ENCODE assay signal across 11 mouse cellular contexts in genomic region chr1:172242401-172242800, GRCm38 (mm10). TPM values are rescaled to one million over a fixed set of nuclear protein-coding genes. Genes with fewer than 3 reads are reported as not detected.
DNase-seq lines count a peak whose midpoint lies in the region; ATAC-seq and TF ChIP-seq lines count a peak whose summit lies in the region.
"Had no signal": no experiment of that assay in that cellular context is flagged by ENCODE, and none has a peak within 500 bp of the region (broad histone marks: within the 10 kb centered on the region; RNA-seq: fewer than 3 reads in every experiment).

No protein-coding gene starts in this region.

- intact Hi-C loops in gastrocnemius, postnatal 14 days (cut with DNase I; ENCODE audit: low total_unique reads), result loop anchor here (10.0 kb wide), 1 partner anchor 78 kb away; no protein-coding TSS in a partner anchor

- ATAC-seq in lung, embryonic 16.5 days (ENCODE audit: low read depth), result peak; percentile 75

- no peak overlapping the region for H3K9ac ChIP-seq in lung, embryonic 16.5 days (ENCODE audit: low read length)

- H3K27ac ChIP-seq in lung, embryonic 16.5 days (ENCODE audit: low read length), result no peak overlapping the region
- peak overlapping the region; percentile 75 for H3K27ac ChIP-seq in kidney, adult 2 months (ENCODE audit: insufficient read depth, low read depth, low read length)

- no peak for TF ChIP-seq CTCF in lung, adult 2 months (IDR thresholded peaks at IDR 0.05; ENCODE audit: insufficient read depth, low read length)
- no peak for TF ChIP-seq CTCF in kidney, adult 2 months (conservative IDR thresholded peaks at IDR 0.05; ENCODE audit: insufficient read depth, insufficient read length, low read depth, low read length)

- H3K9me3 ChIP-seq in lung, embryonic 16.5 days (ENCODE audit: control insufficient read depth, low read length), result no peaks in the 10 kb centered on the region

- peaks cover 11% of the 10 kb centered on the region for H3K27me3 ChIP-seq in lung, embryonic 16.5 days (ENCODE audit: control insufficient read depth, insufficient read depth, low read depth, low read length)
- no peaks in the 10 kb centered on the region for H3K27me3 ChIP-seq in kidney, adult 2 months (replicated peaks; ENCODE audit: control insufficient read depth, insufficient read depth, low read length)
- H3K27me3 ChIP-seq in myocyte (ENCODE audit: control insufficient read depth, insufficient read depth, insufficient read length), result no peaks in the 10 kb centered on the region

- TF ChIP-seq POLR2A in lung, adult 2 months (IDR thresholded peaks at IDR 0.05; ENCODE audit: borderline replicate concordance, extremely low read depth, low read depth, low read length), result no peak
- no peak for TF ChIP-seq POLR2A in kidney, adult 2 months (IDR thresholded peaks at IDR 0.05; ENCODE audit: low read depth, low read length)
- TF ChIP-seq POLR2A in myocyte (IDR thresholded peaks at IDR 0.05; ENCODE audit: insufficient read length, low read depth), result no peak

- no peaks in the 10 kb centered on the region for H3K4me1 ChIP-seq in lung, embryonic 16.5 days (replicated peaks; ENCODE audit: control insufficient read depth, insufficient read depth, low read length)
- H3K4me1 ChIP-seq in lung, adult 2 months (ENCODE audit: control insufficient read depth, insufficient read depth, low read length), result no peaks in the 10 kb centered on the region
- no peaks in the 10 kb centered on the region for H3K4me1 ChIP-seq in kidney, adult 2 months (ENCODE audit: control insufficient read depth, insufficient read depth, low read length)

- no peak overlapping the region for H3ac ChIP-seq in myocyte (ENCODE audit: control insufficient read depth, insufficient read length)

- 29% methylated on average over 2 of the region's 2 CpGs for WGBS in lung, embryonic 16.5 days
- 44% methylated on average over 2 of the region's 2 CpGs for WGBS in lung, adult 2 months
- 29% methylated on average over 2 of the region's 2 CpGs for WGBS in kidney, adult 2 months

- no peak overlapping the region for H3K4me2 ChIP-seq in lung, embryonic 16.5 days (ENCODE audit: low read depth, low read length)
- H3K4me2 ChIP-seq in myocyte (ENCODE audit: low read depth), result peak overlapping the region; percentile 68

- no peaks in the 10 kb centered on the region for H3K36me3 ChIP-seq in lung, embryonic 16.5 days (ENCODE audit: control insufficient read depth, insufficient read depth, low read length)
- no peaks in the 10 kb centered on the region for H3K36me3 ChIP-seq in kidney, adult 2 months (ENCODE audit: control insufficient read depth, insufficient read depth, low read length)
- H3K36me3 ChIP-seq in myocyte (ENCODE audit: control insufficient read depth, insufficient read depth), result no peaks in the 10 kb centered on the region

- DNase-seq in lung, adult 2 months, result no peak
- DNase-seq in gastrocnemius, postnatal 14 days, result peak; percentile 57
- peak; percentile 84 for DNase-seq in kidney, adult 2 months
- DNase-seq in urinary bladder, postnatal 10 days (ENCODE audit: low spot score), result no peak
- DNase-seq in testis, postnatal 10 days (ENCODE audit: low spot score), result no peak
- DNase-seq in thymus, adult 18-20 months, result no peak

- no peaks in the 10 kb centered on the region for H3K79me2 ChIP-seq in myocyte (ENCODE audit: control insufficient read depth, insufficient read depth)

- H3K4me3 ChIP-seq in lung, embryonic 16.5 days (ENCODE audit: low read length), result no peak overlapping the region
- no peak overlapping the region for H3K4me3 ChIP-seq in lung, adult 2 months (replicated peaks; ENCODE audit: extremely low read depth, low read depth, low read length)
- H3K4me3 ChIP-seq in kidney, adult 2 months (ENCODE audit: insufficient read depth, low read depth, low read length), result no peak overlapping the region
- no peak overlapping the region for H3K4me3 ChIP-seq in myocyte

TF ChIP-seq in myocyte, 11 proteins besides CTCF, POLR2A, EP300 and RAD21:
- TF ChIP-seq TCF12 (IDR thresholded peaks at IDR 0.05; ENCODE audit: insufficient read depth, poor library complexity, severe bottlenecking), result no peak
- no peak for TF ChIP-seq REST (IDR thresholded peaks at IDR 0.05; ENCODE audit: insufficient read depth, insufficient read length)
- 0 out of 2 replicates have a peak, but pooled peaks have one; percentile 20 for TF ChIP-seq CEBPB (IDR thresholded peaks at IDR 0.05; ENCODE audit: insufficient read depth, poor library complexity, severe bottlenecking)
- peak in 1 of 3 experiments; percentile 32 for TF ChIP-seq MYOG (IDR thresholded peaks at IDR 0.05; ENCODE audit: control insufficient read depth in 1 of 3, insufficient read depth in 1 of 3, insufficient read length in 2 of 3, low read depth in 2 of 3)
- TF ChIP-seq MYOD1 (IDR thresholded peaks at IDR 0.05; ENCODE audit: control insufficient read depth in 1 of 3, insufficient read length in 2 of 3, low read depth in 2 of 3), result no peak
- no peak for TF ChIP-seq TCF3 (IDR thresholded peaks at IDR 0.05; ENCODE audit: insufficient read length, low read depth)
- TF ChIP-seq USF1 (IDR thresholded peaks at IDR 0.05; ENCODE audit: low read depth), result no peak
- TF ChIP-seq E2F4 (IDR thresholded peaks at IDR 0.05; ENCODE audit: insufficient read depth), result no peak

RNA-seq across cellular contexts. Expression of gene Atp1a4, which starts 15.8 kb away (rescaled TPM):
- polyA plus RNA-seq in lung, embryonic 16.5 days (2015; fragmentation: Nextera tagmentation; extraction: Ambion mirVana), result not detected in 2 replicates
- polyA plus RNA-seq in lung, adult 2 months (2012; rRNA removed), result 0.05 and 1.2 TPM in 2 replicates
- total RNA-seq in gastrocnemius, postnatal 14 days (2021), result under 1 TPM; 0.66 to 0.96 TPM
- polyA plus RNA-seq in kidney, adult 2 months (2012; rRNA removed), result 0.09 and 0.11 TPM in 2 replicates
- 0.06 TPM for polyA plus RNA-seq in myocyte (2012; fragmentation: generic; extraction: Trizol)
- total RNA-seq: heart, postnatal 36 days; MEL; neutrophil, adult 5-6 weeks had no signal

RNA-seq across cellular contexts. Expression of gene Igsf8, which starts 19.0 kb away (rescaled TPM):
- 42.5 and 46.0 TPM in 2 replicates for polyA plus RNA-seq in lung, embryonic 16.5 days (2015; fragmentation: Nextera tagmentation; extraction: Ambion mirVana)
- polyA plus RNA-seq in lung, adult 2 months (2012; rRNA removed), result 90.8 and 105 TPM in 2 replicates
- total RNA-seq in gastrocnemius, postnatal 14 days (2021), result 10 to 100 TPM; 11.1 to 12.5 TPM
- polyA plus RNA-seq in kidney, adult 2 months (2012; rRNA removed), result 54.3 and 57.7 TPM in 2 replicates
- polyA plus RNA-seq in myocyte (2012; fragmentation: generic; extraction: Trizol), result 79.7 TPM

RNA-seq across cellular contexts. Expression of gene Casq1, which starts 22.7 kb away (rescaled TPM):
- 7.9 and 15.3 TPM in 2 replicates for polyA plus RNA-seq in lung, embryonic 16.5 days (2015; fragmentation: Nextera tagmentation; extraction: Ambion mirVana)
- 3.2 and 49.0 TPM in 2 replicates for polyA plus RNA-seq in lung, adult 2 months (2012; rRNA removed)
- 1,000 to 10,000 TPM; 6,638 to 7,021 TPM for total RNA-seq in gastrocnemius, postnatal 14 days (2021)
- 0.29 and 27.1 TPM in 2 replicates for polyA plus RNA-seq in kidney, adult 2 months (2012; rRNA removed)
- 73.1 TPM for polyA plus RNA-seq in myocyte (2012; fragmentation: generic; extraction: Trizol)
- total RNA-seq: MEL; neutrophil, adult 5-6 weeks had no signal

RNA-seq across cellular contexts. Expression of gene Pea15a, which starts 35.8 kb away (rescaled TPM):
- 139 and 147 TPM in 2 replicates for polyA plus RNA-seq in lung, embryonic 16.5 days (2015; fragmentation: Nextera tagmentation; extraction: Ambion mirVana)
- 88.2 and 137 TPM in 2 replicates for polyA plus RNA-seq in lung, adult 2 months (2012; rRNA removed)
- 10 to 100 TPM; 39.2 to 60.3 TPM for total RNA-seq in gastrocnemius, postnatal 14 days (2021)
- 52.1 and 58.7 TPM in 2 replicates for polyA plus RNA-seq in kidney, adult 2 months (2012; rRNA removed)
- polyA plus RNA-seq in myocyte (2012; fragmentation: generic; extraction: Trizol), result 120 TPM

RNA-seq across cellular contexts. Expression of gene Atp1a2, which starts 55.5 kb away (rescaled TPM):
- polyA plus RNA-seq in lung, embryonic 16.5 days (2015; fragmentation: Nextera tagmentation; extraction: Ambion mirVana), result 6.2 and 6.7 TPM in 2 replicates
- polyA plus RNA-seq in lung, adult 2 months (2012; rRNA removed), result 56.1 and 93.0 TPM in 2 replicates
- total RNA-seq in gastrocnemius, postnatal 14 days (2021), result 1,000 to 10,000 TPM in 1 of 2 experiments, 100 to 1,000 TPM in 1; 826 to 1,026 TPM
- 21.5 and 36.4 TPM in 2 replicates for polyA plus RNA-seq in kidney, adult 2 months (2012; rRNA removed)
- 92.9 TPM for polyA plus RNA-seq in myocyte (2012; fragmentation: generic; extraction: Trizol)
- total RNA-seq: MEL; neutrophil, adult 5-6 weeks had no signal

Comparison
In these comparisons a context has a peak if more than half of its experiments do, and no peak if none do; other contexts are left out.
1. DNase-seq: peak in gastrocnemius, postnatal 14 days (single experiment) and kidney, adult 2 months (single experiment); none in lung, adult 2 months (single experiment), urinary bladder, postnatal 10 days (single experiment), testis, postnatal 10 days (single experiment) and thymus, adult 18-20 months (0 of 2).